Mouse (Mus musculus) adrenal gland, postnatal 14 days (tissue): ENCODE results near the gene Marf1. TPM values are rescaled to one million over a fixed set of nuclear protein-coding genes. Genes with fewer than 3 reads are reported as not detected.
A peak's percentile ranks its signal among the peaks of the same experiment; 100 is the strongest.
"Not testable (repeated sequence)": the region's sequence is repeated elsewhere in the genome, so short reads cannot be mapped to it uniquely, and the experiment has no call there.

Source experiments
- DNase-seq: peaks from one replicate; pipeline ENCODE4 v3.0.0; 2021; ENCODE audit warnings: mixed read lengths
- total RNA-seq: library from RNA; stranded (reverse); gene quantifications from 2 replicates; pipeline ENCODE4 v1.2.3, GENCODE M21; 2021

Gene Marf1
- total RNA-seq, 1 experiment from 2014 or later, result 100 TPM

- DNase-seq, result no peak
Measured at GRCm38 (mm10) chr16:14137976-14138561, 25.1 kb downstream of the Marf1 start.

GRCm38 (mm10) chr16:14135014-14135413 lies 28.1 kb downstream of the Marf1 start:
- DNase-seq, result no peak

- DNase-seq, result peak; percentile 85
Measured at GRCm38 (mm10) chr16:14131838-14132237, 31.3 kb downstream of the Marf1 start.

GRCm38 (mm10) chr16:14131376-14131775 lies 31.8 kb downstream of the Marf1 start:
- no peak for DNase-seq

GRCm38 (mm10) chr16:14130796-14131195 lies 32.4 kb downstream of the Marf1 start:
- DNase-seq, result no peak

- no peak for DNase-seq
Measured at GRCm38 (mm10) chr16:14128977-14129376, 34.2 kb downstream of the Marf1 start.

- no peak for DNase-seq
Measured at GRCm38 (mm10) chr16:14125253-14125652, 37.9 kb downstream of the Marf1 start.

GRCm38 (mm10) chr16:14124709-14125108 lies 38.4 kb downstream of the Marf1 start:
- peak; percentile 79 for DNase-seq

GRCm38 (mm10) chr16:14123901-14124300 lies 39.2 kb downstream of the Marf1 start:
- DNase-seq, result no peak

- DNase-seq, result no peak
Measured at GRCm38 (mm10) chr16:14122586-14122985, 40.6 kb downstream of the Marf1 start.

GRCm38 (mm10) chr16:14121563-14121962 lies 41.6 kb downstream of the Marf1 start:
- DNase-seq, result no peak

- DNase-seq, result no peak
Measured at GRCm38 (mm10) chr16:14120941-14121340, 42.2 kb downstream of the Marf1 start.

GRCm38 (mm10) chr16:14117299-14117698 lies 45.9 kb downstream of the Marf1 start:
- no peak for DNase-seq

- no peak for DNase-seq
Measured at GRCm38 (mm10) chr16:14112742-14113141, 50.4 kb downstream of the Marf1 start.

GRCm38 (mm10) chr16:14112133-14112532 lies 51.0 kb downstream of the Marf1 start:
- DNase-seq, result no peak

GRCm38 (mm10) chr16:14110922-14111321 lies 52.2 kb downstream of the Marf1 start:
- DNase-seq, result no peak

- no peak for DNase-seq
Measured at GRCm38 (mm10) chr16:14109651-14110230, 53.4 kb downstream of the Marf1 start.

- no peak for DNase-seq
Measured at GRCm38 (mm10) chr16:14105891-14106290, 57.3 kb downstream of the Marf1 start.

GRCm38 (mm10) chr16:14091771-14092170 lies 71.4 kb downstream of the Marf1 start:
- no peak for DNase-seq

- DNase-seq, result no peak
Measured at GRCm38 (mm10) chr16:14089296-14089695, 73.9 kb downstream of the Marf1 start.

GRCm38 (mm10) chr16:14088249-14088648 lies 74.9 kb downstream of the Marf1 start:
- DNase-seq, result no peak

GRCm38 (mm10) chr16:14082925-14083324 lies 80.2 kb downstream of the Marf1 start:
- DNase-seq, result no peak

GRCm38 (mm10) chr16:14070471-14071169 lies 92.5 kb downstream of the Marf1 start:
- no peak for DNase-seq

GRCm38 (mm10) chr16:14068701-14069100 lies 94.5 kb downstream of the Marf1 start:
- DNase-seq, result not testable (repeated sequence)
